Mouse (Mus musculus) right cerebral cortex, adult 2 months (tissue): ENCODE data around the gene Olig3.

Source experiments
- DNase-seq, 2 experiments: peaks; one replicate each; pipeline ENCODE4 v3.0.0; 2021 to 2022; ENCODE audit warnings: low spot score in 2 of 2

Gene Olig3

DNA sequence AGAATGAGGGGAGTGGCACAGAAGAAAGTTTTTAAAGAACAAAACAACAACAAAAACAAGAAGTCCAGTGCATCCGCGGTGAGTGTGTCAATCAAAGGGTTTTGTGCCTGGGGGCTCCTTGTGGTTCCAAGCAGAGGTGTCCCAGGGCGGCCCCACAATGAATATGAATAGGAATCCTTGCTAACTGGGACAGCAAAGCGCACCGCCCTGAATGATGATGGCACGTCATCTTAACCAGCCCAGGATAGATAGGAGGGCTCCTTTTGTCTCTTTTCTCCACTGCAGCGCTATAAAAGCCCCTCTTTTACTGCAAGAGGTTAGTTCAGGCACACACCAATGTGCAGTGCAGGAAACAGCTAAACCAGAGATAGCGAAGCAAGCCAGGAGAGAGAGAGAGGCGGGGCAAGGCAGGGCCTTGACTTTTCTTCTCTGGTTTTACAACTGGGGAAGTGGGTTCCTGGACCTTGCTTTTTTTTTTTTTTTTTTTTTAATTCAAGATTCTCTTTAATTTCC lies at the start of gene Olig3:
Olig3 (plus strand) TSS at position 463 of the 513 bp plus-strand sequence.
- DNase-seq = no peak

DNA sequence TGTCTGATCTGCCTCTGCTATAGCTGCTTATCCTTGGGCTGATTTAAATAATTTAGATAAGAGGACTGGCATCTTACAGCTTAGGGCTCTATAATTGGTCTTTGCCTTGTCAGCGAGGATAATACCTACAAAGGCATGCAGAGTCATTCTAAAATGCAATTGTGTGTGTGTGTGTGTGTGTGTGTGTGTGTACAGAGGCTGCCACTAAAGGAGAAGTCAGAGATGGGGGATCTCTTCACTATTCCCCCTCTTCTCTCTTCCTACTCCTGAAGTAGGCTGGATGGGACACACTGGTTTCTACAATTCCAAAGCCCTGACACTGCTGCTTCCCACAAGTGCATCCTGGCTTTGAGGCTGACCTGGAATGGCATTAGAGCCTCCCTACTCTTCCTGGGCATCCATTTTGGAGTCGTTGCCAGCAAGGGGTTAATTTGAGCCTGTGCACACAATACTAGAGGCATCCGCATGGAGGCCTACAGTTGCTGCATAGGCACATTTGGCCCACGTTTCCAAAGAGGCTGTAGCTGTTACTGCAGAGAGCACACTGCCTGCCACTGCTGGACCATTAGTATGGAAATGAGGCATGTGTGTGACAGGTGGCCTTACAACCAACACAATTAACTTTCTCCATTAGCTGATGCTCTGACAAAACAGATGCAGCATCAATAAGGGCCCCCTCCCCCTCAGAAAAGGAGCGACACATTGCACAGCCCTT lies 46.5 kb upstream of the Olig3 start:
- no peak for DNase-seq

DNA sequence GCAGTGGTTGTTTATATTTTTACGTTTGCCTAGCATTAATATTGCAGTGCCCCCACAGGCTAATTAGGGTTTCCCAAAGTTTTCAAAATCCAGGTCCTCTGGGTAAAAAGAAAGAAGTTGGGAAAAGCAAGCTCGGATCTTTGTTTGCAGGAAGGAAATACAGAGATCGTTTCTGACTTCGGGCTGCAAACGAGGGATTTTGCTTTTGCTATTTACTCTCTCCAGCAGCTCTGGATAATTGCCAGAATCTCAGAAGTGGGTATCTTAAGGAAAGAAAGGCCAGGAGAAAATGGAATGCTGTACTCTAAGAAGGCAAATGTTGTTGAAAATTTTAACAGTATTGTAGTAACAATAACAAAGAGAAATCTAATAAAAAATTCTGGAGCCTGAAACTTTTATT lies 45.9 kb upstream of the Olig3 start:
- no peak for DNase-seq

DNA sequence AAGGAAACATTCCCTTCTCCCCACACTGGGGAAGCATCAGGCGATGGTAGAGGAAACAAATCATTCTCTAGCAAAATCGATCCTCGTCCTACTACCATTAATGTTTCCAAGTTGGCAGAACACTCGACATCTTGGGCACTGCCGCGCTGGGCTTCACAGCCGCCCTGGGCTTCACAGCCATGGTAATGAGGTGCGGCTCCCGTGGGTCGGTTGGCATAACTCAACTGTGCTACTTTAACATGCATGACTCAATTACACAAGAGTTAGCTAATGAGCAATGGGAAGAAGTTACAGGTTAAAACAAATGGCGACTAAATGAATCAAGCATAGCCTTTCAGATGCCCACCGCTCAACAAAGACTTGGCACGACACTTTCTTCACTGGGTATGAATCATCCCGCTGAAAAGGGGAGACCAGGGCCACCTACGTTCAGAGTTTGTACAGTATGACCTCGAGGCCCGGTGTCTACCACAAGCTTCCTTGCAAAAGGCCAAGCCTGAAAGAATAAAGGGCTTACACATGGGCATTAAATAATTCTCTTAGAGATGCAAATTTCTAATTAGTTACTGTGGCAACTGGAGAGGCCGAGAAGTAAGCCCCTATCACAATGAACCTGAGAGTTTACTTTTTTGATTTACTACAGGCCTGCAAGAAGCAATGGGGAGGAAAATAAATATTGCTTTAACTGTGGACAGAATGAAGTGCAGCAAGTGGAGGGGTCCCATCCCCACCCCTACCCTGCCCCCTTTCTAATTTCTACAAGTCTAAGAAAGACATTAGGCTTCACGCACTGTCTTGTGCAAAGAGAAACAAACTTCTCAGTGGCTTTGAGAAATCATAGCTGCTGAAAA lies 38.1 kb upstream of the Olig3 start:
- no peak for DNase-seq

DNA sequence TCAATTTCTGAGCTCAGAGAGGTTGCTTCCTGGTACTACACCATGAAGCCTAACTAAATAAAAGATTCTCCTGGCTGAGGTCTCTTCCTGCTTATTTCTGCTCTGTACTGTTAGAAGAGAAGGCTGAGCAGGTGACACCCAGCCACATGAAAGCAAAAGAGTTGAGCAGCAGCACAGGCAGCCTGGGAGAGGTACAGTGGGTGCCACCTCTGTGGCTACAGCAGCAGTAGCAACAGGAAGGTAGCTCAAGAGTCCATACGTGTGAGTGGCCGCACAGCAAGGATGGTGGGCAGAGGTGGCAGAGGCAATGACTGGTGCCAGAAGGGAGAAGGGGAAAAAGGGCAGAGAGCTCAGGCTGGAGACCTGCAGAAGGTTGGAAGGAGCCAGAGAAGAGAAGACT lies 34.6 kb upstream of the Olig3 start:
- DNase-seq = no peak

DNA sequence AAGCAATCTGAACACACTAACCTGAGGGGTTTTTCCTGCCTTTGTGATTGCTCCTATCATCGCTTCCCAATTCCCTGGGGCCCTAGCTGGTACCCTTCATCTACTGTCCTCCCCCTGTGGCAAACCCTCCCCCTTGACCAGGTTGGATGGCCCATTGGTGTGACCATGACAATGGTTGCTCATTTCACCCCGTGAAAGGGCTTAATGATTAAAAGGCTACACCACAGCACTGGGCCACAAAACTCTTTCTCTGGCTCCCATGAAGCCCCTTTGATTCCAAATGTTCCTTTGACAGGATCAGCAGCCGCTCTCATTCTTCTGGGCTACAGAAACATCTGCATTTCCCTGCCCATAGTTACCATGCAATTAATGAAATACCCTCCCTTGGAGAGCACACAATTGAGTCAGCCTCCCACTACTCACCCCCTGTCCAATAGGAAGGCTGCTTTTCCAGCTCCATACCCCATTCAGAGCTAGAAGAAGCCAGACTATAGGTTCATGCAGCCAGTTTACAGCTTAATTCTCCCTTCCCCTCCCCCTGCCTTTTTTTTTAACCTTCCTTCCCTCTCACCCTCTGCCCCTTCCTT lies 27.0 kb upstream of the Olig3 start:
- DNase-seq = no peak

DNA sequence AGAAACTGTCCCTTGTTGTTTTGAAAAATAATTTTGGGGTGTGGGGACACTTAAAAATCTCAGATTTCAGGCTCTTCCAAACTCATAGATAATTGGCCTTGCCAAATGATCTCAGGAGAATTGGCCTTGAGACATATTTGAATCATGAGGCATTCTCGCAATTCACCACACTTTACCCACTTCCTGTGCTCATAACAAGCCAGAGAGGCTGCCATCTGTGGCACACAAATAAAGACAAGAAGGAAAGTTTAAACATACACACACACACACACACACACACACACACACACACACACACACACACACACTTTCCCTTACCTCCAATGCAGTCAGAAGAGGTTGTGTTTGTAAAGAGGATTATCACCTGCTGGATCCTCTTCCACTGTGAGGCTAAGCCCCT lies 22.9 kb upstream of the Olig3 start:
- DNase-seq = no peak

DNA sequence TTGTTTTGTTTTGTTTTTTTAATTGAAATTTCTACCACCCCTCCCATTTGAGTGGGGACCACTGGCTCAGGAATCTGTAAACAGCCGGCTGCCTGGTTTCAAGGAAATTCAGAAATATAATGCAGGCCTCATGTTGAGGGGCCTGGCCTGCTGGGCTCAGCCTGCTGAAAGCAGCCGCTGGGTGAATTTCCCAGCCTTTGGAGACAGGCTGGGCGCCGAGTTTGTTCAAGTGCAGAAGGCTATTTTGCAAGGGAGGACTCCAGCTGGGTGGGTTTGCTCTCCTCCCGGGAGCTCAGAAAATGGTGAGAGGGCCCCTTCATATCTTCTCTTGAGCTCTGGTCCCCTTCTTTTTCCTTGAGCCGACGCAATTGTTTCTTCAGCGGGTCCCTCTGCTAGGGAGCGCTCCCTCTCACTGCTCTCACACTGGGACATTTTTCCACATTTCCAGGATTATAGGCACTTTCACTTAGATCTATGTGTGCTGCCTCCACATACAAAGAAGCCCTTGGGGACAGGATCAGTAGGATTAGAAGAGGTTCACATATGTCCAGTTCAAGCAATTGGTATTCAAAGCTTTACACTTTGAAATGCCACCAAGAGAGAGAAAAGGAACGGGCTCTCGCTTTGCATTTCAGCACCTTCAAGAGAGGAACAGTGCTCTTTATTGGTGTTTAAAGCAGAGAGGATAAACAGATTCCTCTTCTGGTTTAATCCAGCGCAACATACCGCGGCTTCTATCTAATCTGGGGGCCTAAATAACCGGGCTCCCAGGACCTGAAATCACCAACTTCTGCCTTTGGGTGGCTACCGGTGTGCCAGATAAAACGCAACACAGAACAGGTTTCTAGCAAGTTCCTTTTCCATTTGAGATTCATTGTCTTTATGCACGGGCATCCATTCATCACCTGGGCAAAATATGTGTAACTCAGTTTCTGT lies 17.4 kb upstream of the Olig3 start:
- no peak for DNase-seq

DNA sequence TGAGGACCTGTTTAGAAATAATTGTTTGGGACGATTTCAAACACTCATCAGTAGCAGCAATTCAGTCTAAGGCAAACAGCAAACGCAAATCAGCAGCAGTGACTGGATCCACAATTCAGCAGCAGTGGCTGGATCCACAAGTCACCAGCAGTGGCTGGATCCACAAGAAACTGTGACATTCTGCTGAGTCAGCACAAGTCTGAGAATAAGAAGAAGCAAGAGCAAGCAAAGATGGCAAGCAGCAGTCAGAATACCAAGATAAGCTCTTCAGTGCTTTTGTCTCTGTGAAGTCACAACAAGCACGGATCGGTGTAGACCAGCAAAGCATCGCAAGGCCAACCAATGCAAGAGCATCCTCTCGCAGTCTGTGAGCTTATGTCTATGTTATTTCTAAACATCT lies 12.3 kb upstream of the Olig3 start:
- no peak for DNase-seq

DNA sequence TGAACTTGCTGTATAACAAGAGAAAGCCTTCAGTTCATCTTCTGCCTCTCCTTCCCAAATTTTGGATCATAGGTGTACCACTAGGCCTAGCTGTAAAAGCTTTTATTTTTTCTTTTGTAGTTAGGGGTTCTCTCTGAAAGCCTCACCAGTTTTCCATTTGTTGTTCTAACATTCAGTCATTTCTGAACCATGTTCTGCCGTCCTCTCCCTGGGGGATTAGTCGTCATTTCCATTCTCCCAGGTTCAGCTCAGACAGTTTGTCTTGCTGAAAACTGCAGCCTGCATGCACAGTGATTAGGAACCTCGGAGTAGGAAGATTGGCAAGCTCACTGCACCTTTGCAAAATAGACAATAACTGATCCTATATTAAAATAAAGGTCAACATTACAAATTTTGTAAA lies 7.0 kb upstream of the Olig3 start:
- DNase-seq = no peak

DNA sequence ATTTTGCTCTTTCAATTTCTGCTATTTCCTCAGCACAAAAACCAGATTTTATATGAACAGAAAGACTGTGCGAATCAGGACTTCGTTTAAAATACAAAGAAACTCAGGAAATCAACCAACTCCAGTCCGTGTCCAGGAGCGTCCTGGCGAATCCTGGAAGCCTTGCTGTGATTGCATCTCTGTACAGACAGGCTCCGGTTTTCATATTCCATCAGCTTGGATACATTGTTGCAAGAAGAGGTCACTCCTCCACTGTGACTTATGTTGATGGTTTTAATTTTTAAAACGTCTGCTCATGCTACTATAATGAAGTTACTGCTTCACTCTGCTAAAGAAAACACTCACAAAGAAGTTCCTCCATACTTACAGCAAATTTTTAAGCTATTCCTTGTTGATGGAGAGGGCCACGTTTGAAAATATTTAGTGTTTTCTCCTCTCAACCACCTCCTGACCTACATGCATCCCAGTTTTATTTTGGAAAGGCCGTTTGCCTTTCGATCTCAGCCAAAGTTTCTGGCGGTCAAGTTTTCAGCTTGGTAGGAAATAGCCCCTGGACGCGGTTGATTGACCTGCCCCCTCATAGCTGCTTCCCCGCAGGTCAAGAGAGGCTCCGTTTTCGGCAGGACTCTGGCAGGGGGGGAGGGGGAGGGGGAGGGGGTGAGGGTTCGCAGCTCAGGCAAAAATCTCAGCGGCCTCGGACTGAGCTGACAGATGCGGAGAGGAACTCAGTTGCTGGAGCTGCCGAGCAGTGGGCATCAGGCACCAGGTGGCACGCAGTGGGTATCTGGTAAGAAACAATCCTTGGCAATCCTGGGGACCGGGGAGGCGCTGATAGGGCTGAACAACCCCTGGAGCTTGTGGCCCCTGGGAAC lies 4.1 kb upstream of the Olig3 start:
- DNase-seq = no peak

DNA sequence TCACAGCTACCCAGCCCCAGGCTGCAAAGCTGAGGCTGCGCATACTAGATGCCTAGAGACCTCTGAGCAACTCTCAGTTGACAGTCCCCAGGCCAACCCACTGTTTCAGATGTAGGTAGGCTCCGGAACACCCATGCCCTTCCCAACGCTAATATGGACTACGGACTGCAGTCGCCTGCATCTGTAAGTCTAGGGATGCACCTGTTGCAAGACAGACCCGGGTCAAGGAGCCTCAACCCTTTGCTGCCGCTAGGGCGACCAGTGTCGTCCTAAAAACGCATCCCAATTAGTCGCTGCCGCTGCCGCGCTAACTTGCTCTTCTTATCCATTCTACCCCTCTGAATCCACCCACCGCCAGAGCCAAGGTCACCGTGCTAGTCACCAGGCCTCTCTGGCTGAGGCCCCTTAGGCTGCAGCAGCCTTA lies 3.4 kb upstream of the Olig3 start:
- no peak for DNase-seq

DNA sequence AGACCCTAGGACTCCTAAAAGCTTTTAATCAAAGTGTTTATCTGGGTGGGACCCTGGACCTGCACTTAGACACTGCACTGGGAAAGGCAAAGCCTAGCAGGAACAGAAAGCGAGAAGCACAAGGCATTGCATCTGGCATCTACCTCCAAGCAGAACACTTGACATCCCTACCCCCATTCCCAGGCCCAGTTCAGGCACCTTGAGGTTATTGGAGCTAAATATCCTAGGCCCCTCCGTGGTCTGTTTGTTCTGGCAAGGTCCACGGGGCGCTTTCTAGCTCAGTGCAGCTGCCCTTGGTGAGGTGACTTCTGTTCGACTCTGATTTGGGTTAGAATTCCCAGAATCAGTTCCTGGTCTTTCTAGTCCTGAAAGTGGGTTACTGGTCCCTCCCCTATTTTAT lies 2.7 kb upstream of the Olig3 start:
- DNase-seq = no peak

DNA sequence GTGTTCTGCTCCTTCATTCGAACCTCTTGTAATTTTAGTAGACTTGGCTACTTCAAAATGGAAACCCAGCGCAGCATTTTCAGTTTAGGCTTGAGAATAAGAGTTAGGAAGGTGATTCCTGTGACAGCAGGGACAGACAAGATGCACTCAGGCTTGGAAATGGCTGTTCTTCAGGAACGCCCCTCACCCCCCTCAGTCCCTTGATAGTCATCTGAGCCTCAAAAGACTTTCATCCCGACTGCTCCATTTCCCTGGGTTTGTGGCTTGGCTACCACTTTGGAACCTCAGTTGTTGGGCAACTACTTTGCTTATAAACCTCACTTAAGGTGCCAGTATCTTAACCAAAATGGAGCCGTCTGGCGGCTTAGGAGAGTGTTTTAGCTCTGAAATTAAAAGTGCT lies 2.2 kb upstream of the Olig3 start:
- DNase-seq = no peak

DNA sequence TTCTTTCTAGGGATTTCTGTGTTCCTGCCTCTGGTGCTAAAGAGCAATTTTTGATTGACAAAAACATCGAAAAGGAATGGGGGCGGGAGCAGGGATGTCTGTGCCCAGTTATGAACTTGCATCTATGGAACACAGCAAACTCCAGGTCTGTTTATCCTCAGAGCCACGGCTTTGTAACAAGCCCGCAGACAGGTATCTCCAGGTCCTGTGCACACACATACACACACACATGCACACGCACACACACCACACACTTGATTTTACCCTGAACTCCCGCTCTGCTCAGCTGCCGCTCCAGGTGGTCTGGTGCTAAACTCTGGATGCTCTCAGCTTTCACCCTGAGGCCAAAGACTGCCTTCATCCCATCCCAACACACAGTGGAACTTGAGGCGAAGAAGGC lies 1.3 kb upstream of the Olig3 start:
- DNase-seq = no peak

DNA sequence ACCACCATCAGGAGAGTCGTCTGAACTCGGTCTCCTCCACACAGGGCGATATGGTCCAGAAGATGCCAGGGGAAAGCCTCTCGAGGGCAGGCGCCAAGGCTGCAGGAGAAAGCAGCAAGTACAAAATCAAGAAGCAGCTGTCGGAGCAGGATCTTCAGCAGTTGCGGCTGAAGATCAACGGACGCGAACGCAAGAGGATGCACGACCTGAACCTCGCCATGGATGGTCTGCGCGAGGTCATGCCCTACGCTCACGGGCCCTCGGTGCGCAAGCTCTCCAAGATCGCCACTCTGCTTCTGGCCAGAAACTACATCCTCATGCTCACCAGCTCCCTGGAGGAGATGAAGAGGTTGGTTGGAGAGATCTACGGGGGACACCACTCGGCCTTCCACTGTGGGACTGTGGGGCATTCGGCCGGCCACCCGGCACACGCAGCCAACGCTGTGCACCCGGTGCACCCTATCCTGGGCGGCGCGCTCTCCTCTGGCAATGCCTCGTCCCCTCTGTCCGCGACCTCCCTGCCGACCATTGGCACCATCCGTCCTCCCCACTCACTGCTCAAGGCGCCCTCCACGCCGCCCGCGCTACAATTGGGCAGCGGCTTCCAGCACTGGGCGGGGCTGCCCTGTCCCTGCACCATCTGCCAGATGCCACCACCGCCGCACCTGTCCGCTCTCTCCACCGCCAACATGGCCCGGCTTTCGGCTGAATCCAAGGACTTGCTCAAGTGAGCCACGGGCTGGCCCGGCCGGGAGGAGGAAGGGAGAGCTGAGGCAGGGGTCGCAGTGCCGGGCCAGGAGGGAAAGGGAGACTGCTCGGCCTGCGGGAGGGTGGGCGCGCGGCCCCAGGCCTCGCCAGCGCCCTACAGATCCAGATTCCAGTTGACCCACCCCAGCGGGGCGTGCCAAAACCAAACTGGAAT lies 648 bp downstream of the Olig3 start:
- no peak for DNase-seq

DNA sequence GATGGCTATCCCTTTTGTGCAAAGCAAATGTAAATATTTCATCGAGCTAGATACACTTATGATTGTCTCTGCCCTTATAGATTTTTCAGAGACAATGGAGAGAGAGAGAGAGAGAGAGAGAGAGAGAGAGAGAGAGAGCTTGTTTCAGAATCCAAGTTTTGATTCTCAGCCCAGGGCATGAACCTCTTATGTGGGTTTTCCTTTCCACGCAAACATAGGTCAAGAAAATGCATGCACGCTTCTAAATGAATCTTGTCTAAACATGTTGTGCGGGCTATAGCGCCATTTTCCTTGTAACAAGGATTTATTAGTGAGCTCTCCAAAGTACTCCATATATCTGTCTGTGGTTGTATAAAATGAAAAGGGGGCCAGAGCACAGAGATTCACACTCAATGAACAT lies 1.5 kb downstream of the Olig3 start:
- DNase-seq = no peak

DNA sequence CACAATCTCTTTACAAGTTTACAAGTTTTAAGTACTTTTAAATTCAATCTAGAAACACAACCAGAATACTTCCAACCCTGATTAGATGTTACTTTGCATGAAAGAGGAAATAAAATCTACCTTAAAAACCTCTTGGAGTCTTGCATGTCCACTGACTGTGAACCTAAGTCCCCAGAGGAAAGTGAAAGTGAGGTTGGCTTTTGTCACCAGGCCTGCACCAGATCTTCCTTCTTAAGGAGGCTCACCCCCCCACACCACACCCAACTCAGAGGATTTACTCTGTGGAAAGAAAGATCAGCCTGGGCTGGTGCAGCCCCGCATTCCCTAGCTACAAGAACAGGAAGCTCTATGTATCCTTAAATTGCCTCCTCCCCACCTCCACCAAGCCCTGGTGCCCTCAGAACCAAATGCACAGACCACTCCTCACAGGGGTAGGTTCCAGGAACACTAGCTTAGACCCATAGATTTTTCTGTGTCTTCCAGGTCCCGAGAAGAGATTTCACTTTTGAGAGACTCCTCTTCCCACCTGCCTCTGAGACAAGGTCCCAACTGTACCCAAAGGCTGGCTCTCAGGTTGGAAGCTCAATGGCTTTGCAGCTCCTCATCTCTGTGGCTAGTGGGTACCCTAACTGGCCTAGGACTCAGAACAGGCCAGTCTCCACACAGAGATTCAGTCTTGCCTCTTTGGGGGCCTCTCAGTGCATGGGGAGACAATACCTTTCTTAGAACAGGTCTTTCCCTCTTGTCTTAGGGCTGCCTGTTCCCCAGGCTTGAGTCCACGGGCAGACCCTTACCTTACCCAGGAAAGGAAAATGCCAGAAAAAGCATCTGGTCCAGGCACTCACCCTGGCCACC lies 4.3 kb downstream of the Olig3 start:
- DNase-seq = no peak
